Mouse (Mus musculus) gonadal fat pad, adult 2 months (tissue): ENCODE measurements at regions not wholly inside any gene's neighbourhood (a gene's known extent, or its start where the extent isn't known, plus 50 kb on each side); places are given as distances from the start of the nearest gene placed in this dataset.

Experiments used
- DNase-seq: peaks from one replicate; pipeline ENCODE4 v3.0.0-alpha.2; 2012; ENCODE audit warnings: low read depth

- DNase-seq = no peak
These were observed 158.8 kb upstream of the Phyhipl start for GRCm38 (mm10) chr10:70814354-70815131.

GRCm38 (mm10) chr10:70809411-70809810, 153.6 kb upstream of the Phyhipl start:
- DNase-seq = no peak

DNA sequence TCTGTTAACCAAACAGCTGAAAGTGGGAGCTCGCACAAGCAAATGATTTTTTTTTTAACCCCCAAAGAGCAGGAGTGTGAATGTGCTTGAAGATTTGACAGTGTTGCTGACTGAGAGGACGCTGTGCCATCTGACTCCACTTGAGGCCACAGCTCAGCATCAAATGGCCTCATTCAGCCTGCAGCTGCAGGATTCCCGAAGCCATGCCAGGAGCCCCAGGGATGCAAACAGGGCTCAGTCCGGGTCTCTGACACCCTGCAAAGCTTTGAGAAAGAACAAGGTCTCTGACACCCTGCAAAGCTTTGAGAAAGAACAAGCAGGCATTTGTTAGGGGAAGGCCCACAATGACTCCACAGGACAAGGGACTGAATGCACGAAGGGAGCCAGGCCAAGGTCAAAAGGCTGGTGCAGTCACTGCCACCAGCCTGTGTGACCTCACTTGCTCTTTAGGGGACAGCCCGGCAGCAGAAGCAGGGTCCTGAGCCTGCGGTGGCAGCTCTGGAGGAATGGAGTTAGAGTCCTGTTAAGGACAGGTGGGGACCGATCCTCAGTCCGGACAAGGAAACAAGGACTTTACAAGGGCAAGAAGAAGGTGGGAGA, 151.1 kb upstream of the Phyhipl start:
- DNase-seq = no peak

DNA sequence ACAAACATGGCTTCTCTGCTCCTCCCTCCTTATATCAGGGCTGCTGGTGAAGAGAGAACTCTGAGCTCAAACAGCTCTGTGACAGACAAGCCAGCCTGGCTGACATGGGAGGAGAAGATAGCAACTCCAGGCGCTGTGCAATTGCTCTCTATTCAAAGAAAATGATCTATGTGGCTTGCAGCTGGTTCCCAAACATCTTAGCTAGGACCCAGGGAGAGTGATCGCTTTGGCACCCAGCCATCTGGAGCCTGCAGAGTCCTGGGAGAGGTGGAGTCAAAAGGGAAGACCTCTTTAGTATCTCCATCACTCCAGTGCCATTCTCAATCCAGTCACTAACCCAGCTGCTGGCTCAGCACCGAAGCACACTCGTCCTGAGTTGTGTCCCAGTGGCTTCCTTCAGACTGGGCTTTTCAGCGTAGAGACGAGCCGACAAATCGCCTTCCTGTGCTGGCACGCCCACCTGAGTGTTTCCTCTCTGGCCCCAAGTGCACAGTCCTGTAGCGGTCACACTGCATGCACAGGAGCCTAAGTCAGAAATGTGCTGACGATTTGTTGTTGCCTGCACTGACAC, 145.1 kb upstream of the Phyhipl start:
- no peak for DNase-seq

GRCm38 (mm10) chr10:70799906-70800305, 144.1 kb upstream of the Phyhipl start:
- no peak for DNase-seq

- no peak for DNase-seq
These were observed 143.5 kb upstream of the Phyhipl start for GRCm38 (mm10) chr10:70799191-70799742.

- no peak for DNase-seq
These were observed 133.2 kb upstream of the Phyhipl start for GRCm38 (mm10) chr10:70788814-70789452.

GRCm38 (mm10) chr10:70781036-70781435, 125.3 kb upstream of the Phyhipl start:
- DNase-seq = no peak

GRCm38 (mm10) chr10:70778596-70778995, 122.8 kb upstream of the Phyhipl start:
- no peak for DNase-seq

- DNase-seq = no peak
These were observed 118.8 kb upstream of the Phyhipl start for GRCm38 (mm10) chr10:70774571-70774970.

DNA sequence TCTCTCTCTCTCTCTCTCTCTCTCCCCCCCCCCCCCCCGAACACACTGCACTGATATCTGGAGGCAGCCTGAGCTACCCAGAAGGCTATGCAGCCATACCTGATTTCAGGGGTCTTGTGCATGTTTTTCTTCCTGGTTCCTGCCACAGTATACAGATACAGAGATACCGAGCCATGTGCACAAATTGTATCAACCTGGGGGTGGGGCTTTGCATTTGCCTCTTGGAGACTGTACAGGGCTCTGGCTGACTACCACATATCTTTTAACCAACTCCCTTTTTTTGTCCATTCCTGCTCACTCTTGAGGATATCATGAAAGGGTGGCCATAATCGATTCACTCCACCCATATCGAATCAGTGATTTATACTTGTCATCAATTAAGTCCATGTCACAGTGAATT, 118.4 kb upstream of the Phyhipl start:
- DNase-seq = no peak

DNA sequence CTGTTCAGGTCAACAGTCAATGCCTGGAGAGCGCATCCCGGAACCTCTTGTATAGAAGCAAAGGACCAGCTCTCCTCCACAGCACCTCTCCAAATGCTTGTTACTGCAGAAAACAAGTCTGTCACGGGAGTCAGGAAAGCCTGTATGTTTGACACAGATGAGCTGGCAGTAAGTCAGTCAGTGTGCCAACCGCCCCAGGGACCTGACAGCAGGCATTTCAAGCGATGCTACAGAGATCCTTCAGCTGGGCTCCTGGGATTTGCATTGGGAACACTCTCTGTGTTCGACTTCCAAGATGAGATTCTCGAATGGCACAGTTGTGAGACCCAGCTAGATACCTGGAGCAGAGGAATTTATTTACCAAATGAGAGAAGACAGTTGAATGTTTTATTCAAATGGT, 111.7 kb upstream of the Phyhipl start:
- DNase-seq = no peak

DNA sequence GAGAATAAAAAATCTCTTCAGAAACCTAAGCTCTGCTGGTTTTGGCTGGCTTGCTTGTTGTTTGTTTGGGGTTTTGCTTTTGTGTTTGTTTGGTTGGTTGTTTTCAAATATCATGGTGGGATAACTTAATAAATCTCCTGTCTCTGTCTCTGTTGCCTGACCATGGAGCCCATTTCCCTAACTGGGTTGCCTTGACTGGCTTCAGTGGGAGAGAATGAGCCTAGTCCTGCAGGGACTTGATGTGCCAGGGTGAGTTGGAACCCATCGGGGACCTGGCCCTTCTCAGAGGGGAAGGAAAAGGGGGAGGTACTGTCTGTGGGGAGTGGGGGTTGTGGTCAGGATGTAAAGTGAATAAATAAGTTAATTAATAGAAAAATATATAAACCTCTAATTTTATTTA, 111.1 kb upstream of the Phyhipl start:
- no peak for DNase-seq

DNA sequence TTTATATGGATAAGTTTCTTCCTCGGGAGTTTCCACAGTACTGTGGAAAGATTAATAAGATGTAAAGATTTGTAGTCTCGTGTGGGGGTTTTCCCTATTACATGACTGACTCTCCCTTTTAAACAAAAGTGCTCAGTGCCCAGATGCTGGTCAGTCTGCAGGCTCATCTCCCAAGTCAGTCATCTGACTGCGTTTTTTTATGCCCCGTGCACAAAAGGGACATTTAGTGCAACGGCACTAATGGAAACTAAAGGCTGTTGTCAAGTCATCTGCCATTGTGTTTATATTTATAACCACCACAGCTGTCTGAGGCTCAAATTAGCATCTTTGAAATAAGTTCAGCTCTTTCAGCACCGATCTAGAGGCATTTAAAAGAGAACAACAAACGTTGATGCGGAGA, 110.7 kb upstream of the Phyhipl start:
- no peak for DNase-seq

GRCm38 (mm10) chr10:70763206-70763605, 107.4 kb upstream of the Phyhipl start:
- no peak for DNase-seq

- no peak for DNase-seq
These were observed 103.9 kb upstream of the Phyhipl start for GRCm38 (mm10) chr10:70759686-70760085.

DNA sequence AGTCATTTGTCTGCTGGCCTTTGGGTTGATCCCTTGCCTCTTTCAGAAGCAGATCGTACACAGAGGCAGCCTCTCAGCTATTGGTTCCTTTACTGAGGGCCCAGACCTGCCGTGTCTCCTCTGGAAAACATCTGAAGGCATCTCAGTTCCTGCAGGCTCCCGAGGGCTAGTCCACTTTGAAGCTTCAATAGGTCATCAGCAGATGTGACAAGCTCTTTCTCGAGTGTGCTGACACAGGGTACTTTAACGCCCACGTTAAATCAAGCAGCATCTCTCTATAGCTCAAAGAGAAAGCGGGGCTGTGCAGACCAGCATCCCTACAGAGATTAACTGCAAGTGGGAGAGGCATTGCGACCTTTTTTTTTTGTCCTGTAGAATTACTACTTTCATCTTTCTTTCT, 96.0 kb upstream of the Phyhipl start:
- no peak for DNase-seq

- DNase-seq = no peak
These were observed 94.8 kb upstream of the Phyhipl start for GRCm38 (mm10) chr10:70750356-70751145.

- no peak for DNase-seq
These were observed 90.8 kb upstream of the Phyhipl start for GRCm38 (mm10) chr10:70746612-70747011.

DNA sequence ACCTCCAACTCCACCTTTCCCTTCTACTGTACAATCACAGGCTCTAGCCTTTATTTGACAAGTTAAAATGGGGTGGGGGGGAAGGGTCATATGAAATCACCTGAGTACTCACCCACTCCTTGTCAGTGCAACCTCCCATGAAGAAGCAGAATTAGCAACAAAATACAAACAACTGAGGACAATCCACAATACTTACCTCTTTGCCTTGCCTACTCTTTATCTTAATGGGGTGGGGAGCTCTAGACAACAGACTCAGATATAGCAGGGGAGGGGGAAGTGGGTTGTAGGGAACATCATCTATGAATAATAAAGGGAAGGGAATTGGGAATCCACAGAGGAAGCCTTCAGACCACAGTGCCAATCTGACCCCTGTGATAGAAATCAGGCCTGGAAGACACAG, 86.1 kb upstream of the Phyhipl start:
- DNase-seq = no peak

- DNase-seq = no peak
These were observed 84.3 kb upstream of the Phyhipl start for GRCm38 (mm10) chr10:70740095-70740494.
